Mouse (Mus musculus): ENCODE results near the gene Hist2h2ab. TPM values are rescaled to one million over a fixed set of nuclear protein-coding genes. Genes with fewer than 3 reads are reported as not detected.
"Not testable (repeated sequence)": the region's sequence is repeated elsewhere in the genome, so short reads cannot be mapped to it uniquely, and the experiment has no call there.

Hist2h2ab gene
- total and polyA plus RNA-seq, 2 experiments from 2014 or later = 41.6 TPM; not detected in 1

DNA sequence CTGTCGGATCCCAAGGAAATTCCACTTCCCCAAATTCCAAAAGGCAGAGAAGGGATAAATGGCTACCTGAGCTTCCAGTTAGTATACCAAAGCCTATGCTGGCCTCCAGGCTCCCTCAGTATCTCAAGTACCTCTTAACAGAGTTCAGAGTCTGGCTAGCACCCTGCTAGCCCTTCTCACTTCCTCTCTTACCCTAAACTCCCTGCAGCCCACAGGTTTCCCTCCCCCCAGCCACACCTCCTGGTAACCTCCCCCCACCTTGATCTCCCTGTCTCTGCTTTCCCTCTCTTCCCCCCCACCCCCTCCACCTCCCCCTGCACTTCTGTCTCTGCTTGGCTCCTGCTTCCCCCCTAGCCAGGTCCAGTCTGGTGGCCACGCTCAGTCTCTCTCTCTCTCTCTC lies 19.9 kb upstream of the Hist2h2ab start:
- no peaks in the 10 kb centered on the region for H3K27me3 ChIP-seq (ENCODE audit: control insufficient read depth, insufficient read depth, low read length)
- H3K36me3 ChIP-seq (replicated peaks; ENCODE audit: control insufficient read depth, insufficient read depth, low read length) = no peaks in the 10 kb centered on the region
- H3K9me3 ChIP-seq (replicated peaks; ENCODE audit: control insufficient read depth, low read length) = no peaks in the 10 kb centered on the region
- peaks cover 13% of the 10 kb centered on the region for H3K4me1 ChIP-seq (ENCODE audit: control insufficient read depth, insufficient read depth)
- H3K4me2 ChIP-seq (ENCODE audit: low read depth, low read length) = no peak overlapping the region
- no peak overlapping the region for H3K9ac ChIP-seq (replicated peaks; ENCODE audit: low read depth, low read length)
- DNase-seq (ENCODE audit: low spot score) (no peak), ATAC-seq (ENCODE audit: insufficient read depth, low read depth) (no peak)
- WGBS = 28% methylated on average over 2 of the region's 2 CpGs
- no peak overlapping the region for H3K4me3 ChIP-seq (ENCODE audit: low read depth, low read length)
- TF ChIP-seq CTCF (IDR thresholded peaks at IDR 0.05; ENCODE audit: low read depth) (no peak), EP300 (IDR thresholded peaks at IDR 0.05; ENCODE audit: low read depth) (no peak)
- H3K27ac ChIP-seq (ENCODE audit: low read depth) = no peak overlapping the region

DNA sequence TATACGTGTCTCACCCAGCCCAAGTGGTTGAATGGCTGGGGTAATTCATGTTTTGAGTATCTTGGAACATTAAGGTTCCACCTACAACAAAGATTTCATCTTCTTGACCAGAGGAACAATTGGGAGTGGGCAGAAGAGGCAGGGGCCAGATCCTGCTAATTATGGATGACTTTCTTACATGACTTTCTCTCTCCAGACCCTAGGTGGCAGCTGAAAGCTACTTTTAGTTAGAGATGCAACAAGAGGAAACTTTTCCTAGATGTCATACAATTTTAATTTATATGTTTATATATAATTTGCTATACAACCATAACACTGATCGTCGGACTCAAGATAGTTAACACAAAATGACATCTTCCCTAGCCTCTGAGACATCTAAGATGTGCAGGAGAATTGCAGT lies 11.8 kb upstream of the Hist2h2ab start:
- Histone ChIP-seq H3K27ac (ENCODE audit: low read depth) (no peak overlapping the region), H3K4me2 (ENCODE audit: low read depth, low read length) (no peak overlapping the region), H3K4me3 (ENCODE audit: low read depth, low read length) (no peak overlapping the region), H3K4me1 (ENCODE audit: control insufficient read depth, insufficient read depth) (no peaks in the 10 kb centered on the region), H3K9ac (replicated peaks; ENCODE audit: low read depth, low read length) (no peak overlapping the region), H3K36me3 (replicated peaks; ENCODE audit: control insufficient read depth, insufficient read depth, low read length) (no peaks in the 10 kb centered on the region), H3K9me3 (replicated peaks; ENCODE audit: control insufficient read depth, low read length) (no peaks in the 10 kb centered on the region), H3K27me3 (ENCODE audit: control insufficient read depth, insufficient read depth, low read length) (no peaks in the 10 kb centered on the region)
- peak; percentile 23; the same call in 1 of the 2 replicates for TF ChIP-seq CTCF (IDR thresholded peaks at IDR 0.05; ENCODE audit: low read depth)
- TF ChIP-seq EP300 (IDR thresholded peaks at IDR 0.05; ENCODE audit: low read depth) = no peak
- DNase-seq (ENCODE audit: low spot score) (no peak), ATAC-seq (ENCODE audit: insufficient read depth, low read depth) (no peak)
- WGBS = 77% methylated on average over 3 of the region's 3 CpGs

DNA sequence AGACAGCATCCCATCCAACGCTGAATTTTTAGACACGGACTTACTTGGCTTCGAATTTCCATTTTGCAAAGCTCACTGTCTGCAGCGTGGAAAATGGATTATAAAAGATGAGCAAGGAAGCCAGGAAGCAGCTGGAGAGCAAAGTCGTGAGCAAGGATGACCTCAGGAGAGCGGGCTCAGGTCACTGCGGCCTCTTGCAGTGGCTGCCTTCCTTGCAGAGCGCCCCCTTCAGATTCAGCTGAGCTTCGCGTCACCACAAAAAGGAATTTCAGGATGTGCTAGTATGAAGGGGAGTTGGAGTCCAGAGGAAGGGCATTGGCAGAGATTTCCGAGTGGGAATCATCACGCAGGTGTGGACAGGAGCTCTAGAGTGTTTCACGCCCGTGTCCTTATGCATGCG lies 10.4 kb upstream of the Hist2h2ab start:
- 24% methylated on average over 15 of the region's 15 CpGs for WGBS
- DNase-seq (ENCODE audit: low spot score) = no peak
- no peak overlapping the region for H3K27ac ChIP-seq (ENCODE audit: low read depth)
- no peak overlapping the region for H3K4me2 ChIP-seq (ENCODE audit: low read depth, low read length)
- H3K9ac ChIP-seq (replicated peaks; ENCODE audit: low read depth, low read length) = no peak overlapping the region
- H3K4me3 ChIP-seq (ENCODE audit: low read depth, low read length) = no peak overlapping the region
- no peaks in the 10 kb centered on the region for H3K9me3 ChIP-seq (replicated peaks; ENCODE audit: control insufficient read depth, low read length)
- H3K4me1 ChIP-seq (ENCODE audit: control insufficient read depth, insufficient read depth) = no peaks in the 10 kb centered on the region
- no peaks in the 10 kb centered on the region for H3K27me3 ChIP-seq (ENCODE audit: control insufficient read depth, insufficient read depth, low read length)
- no peak for ATAC-seq (ENCODE audit: insufficient read depth, low read depth)
- TF ChIP-seq EP300 (IDR thresholded peaks at IDR 0.05; ENCODE audit: low read depth) (no peak), CTCF (IDR thresholded peaks at IDR 0.05; ENCODE audit: low read depth) (peak; percentile 27)
- no peaks in the 10 kb centered on the region for H3K36me3 ChIP-seq (replicated peaks; ENCODE audit: control insufficient read depth, insufficient read depth, low read length)

DNA sequence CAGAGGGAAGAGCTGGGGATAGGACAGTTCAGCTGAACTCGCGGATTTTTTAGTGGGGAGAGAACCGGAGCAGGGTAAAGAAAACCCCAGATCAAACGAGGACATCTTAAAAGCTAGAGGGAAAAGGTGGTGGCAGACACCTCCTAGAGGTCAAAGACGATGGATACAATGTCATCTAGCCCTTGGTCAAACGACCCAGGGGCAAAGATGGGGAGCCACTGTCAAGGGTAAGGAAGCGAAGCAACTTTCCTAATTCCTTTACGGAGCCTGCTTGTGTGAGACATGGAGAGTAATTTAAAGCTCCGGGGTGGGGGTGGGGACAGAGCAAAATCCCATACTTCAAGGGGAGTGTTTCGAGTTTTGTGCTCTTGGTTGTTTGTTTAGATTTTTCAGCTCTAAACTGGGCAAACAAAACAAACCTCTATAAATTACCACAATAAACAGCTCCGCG lies 449 bp upstream of the Hist2h2ab start:
- H3K36me3 ChIP-seq (replicated peaks; ENCODE audit: control insufficient read depth, insufficient read depth, low read length) = no peaks in the 10 kb centered on the region
- peak overlapping the region; percentile 64 for H3K4me3 ChIP-seq (ENCODE audit: low read depth, low read length)
- 0% methylated on average over 12 of the region's 12 CpGs for WGBS
- peak overlapping the region; percentile 82 for H3K4me2 ChIP-seq (ENCODE audit: low read depth, low read length)
- no peaks in the 10 kb centered on the region for H3K27me3 ChIP-seq (ENCODE audit: control insufficient read depth, insufficient read depth, low read length)
- peak overlapping the region; percentile 83 for H3K9ac ChIP-seq (replicated peaks; ENCODE audit: low read depth, low read length)
- H3K4me1 ChIP-seq (ENCODE audit: control insufficient read depth, insufficient read depth) = peaks cover 24% of the 10 kb centered on the region
- DNase-seq (ENCODE audit: low spot score) (no peak), ATAC-seq (ENCODE audit: insufficient read depth, low read depth) (peak; percentile 10; the same call in 1 of the 2 replicates)
- H3K27ac ChIP-seq (ENCODE audit: low read depth) = peak overlapping the region; percentile 96
- TF ChIP-seq EP300 (IDR thresholded peaks at IDR 0.05; ENCODE audit: low read depth) = no peak
- peak; percentile 30; the same call in 1 of the 2 replicates for TF ChIP-seq CTCF (IDR thresholded peaks at IDR 0.05; ENCODE audit: low read depth)
- no peaks in the 10 kb centered on the region for H3K9me3 ChIP-seq (replicated peaks; ENCODE audit: control insufficient read depth, low read length)

DNA sequence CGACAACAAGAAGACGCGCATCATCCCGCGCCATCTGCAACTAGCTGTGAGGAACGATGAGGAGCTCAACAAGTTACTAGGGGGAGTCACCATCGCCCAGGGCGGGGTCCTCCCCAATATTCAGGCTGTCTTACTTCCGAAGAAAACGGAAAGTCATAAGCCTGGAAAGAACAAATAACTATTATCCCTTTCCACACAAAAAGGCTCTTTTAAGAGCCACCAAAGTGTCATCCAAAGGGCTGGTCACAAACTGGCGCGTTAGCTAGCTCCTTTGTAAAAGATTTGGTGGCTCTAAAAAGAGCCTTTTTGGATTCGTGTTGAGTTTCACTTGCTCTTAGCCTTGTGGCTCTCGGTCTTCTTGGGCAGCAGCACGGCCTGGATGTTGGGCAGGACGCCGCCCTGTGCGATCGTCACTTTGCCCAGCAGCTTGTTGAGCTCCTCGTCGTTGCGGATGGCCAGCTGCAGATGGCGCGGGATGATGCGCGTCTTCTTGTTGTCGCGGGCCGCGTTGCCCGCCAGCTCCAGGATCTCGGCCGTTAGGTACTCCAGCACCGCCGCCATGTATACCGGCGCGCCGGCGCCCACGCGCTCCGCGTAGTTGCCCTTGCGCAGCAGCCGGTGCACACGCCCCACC lies 583 bp downstream of the Hist2h2ab start:
- H3K9ac ChIP-seq (replicated peaks; ENCODE audit: low read depth, low read length) = peak overlapping the region; percentile 83
- not testable (repeated sequence) for H3K9me3 ChIP-seq (replicated peaks; ENCODE audit: control insufficient read depth, low read length); ATAC-seq (ENCODE audit: insufficient read depth, low read depth); DNase-seq (ENCODE audit: low spot score); H3K27me3 ChIP-seq (ENCODE audit: control insufficient read depth, insufficient read depth, low read length); H3K36me3 ChIP-seq (replicated peaks; ENCODE audit: control insufficient read depth, insufficient read depth, low read length)
- peak overlapping the region; percentile 64 for H3K4me3 ChIP-seq (ENCODE audit: low read depth, low read length)
- H3K4me1 ChIP-seq (ENCODE audit: control insufficient read depth, insufficient read depth) = peaks cover 30% of the 10 kb centered on the region
- peak overlapping the region; percentile 96 for H3K27ac ChIP-seq (ENCODE audit: low read depth)
- peak overlapping the region; percentile 82 for H3K4me2 ChIP-seq (ENCODE audit: low read depth, low read length)
- WGBS = under 1% methylated on average over 26 of the region's 47 CpGs
